Mouse (Mus musculus): ENCODE data around the gene Gm8773.

Gene Gm8773

DNA sequence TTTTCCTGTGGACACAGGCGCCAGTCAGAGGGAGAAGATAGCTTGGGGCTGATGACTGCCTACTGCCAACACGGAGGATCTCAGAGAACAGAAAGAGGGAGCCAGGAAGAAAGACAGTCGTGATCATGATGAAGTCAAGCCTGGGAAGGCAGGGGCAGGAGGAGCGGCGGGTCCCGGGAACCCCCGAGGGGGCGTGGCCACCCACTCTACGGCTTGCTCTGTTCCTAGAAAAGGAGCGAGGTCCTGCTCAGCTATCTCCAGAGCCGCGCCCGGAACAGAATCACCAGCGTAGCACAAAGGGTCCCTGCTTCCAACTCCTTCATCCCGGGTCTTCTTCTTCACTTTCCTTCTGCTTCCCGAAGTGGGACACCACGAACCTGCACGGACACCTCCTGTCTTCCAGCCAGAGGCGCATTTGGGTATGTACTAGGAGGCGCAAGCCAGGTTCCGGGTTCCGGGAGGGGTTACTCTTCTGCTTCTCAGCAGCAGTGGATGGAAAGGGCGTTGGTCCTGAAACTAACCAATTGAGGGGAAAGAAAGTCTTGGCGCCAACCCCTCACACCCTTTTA is at the start of gene Gm8773:
Gm8773 (plus strand) TSS at position 51 of the 569 bp plus-strand sequence.
- ATAC-seq (ENCODE audit: low TSS enrichment) = peak; percentile 88

DNA sequence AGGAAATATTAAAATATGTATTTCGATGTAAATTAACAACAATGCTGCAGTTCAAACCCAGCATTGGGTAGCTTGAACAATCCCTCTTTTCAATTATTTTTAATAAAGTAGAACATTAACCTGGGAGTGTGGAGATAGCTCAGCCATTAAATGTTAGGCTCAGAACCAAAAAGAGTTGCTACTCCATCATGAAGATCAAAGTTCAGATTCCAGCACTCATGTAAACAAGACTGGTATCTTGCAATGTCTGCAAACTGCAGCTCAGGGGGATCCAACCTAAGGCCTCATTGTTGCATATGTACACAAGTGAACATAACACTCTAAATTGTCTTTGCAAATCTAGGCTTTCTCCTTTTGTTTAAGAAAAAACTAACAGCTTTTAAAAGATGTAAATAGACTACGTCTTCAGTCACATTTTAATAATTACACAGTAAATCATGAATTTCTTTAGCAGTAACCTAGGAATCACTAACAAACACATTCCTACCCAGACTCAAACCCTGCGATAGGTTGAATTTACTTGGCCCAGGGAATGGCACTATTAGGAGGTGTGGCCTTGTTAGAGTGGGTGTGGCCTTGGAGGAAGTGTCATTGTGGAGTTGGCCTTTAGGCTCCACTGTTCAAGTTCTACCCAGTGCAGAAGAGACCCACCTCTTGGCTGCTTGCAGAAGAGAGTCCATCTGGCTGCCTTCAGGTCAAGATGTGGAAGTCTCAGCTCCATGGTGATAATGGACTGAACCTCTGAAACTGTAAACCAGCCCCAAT is 39.8 kb upstream of the Gm8773 start:
- ATAC-seq (ENCODE audit: low TSS enrichment) = no peak

DNA sequence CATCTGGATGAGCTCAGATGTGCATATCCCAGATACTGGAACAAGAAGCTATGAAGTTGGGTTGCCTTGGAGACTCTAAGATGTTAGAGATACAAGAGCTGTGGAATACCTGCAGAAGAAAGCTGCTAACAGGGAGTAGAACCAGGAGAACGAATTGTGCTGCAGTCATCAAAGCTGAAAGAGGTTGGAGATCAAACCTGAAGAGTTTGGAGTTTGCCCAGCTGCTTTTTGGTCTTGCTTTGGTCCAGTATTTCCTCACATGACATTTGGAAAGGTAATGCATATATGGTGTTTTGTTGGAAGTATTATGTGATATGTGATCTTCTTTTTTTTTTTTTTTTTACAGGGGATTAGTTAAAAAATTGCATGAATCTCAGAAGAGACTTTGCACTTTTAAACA is 37.5 kb upstream of the Gm8773 start:
- no peak for ATAC-seq (ENCODE audit: low TSS enrichment)

DNA sequence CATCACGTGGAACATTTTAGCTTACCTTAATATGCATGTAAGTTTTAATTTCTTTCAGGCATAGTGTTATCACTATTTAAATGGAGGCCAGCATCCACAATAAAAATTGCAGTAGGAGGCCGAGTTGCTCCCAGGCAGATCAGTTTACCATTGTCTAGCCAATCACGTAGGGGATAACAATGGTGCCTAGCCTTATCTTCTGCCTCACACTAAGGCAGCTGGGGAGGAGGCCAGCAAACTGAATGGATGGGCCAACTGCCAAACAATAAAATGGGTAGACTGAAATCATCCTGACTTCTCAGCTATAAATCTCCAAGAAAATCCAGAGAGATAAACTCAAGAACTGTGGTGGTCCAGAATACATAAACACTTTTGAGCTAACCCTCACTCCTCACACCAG is 33.8 kb upstream of the Gm8773 start:
- no peak for ATAC-seq (ENCODE audit: low TSS enrichment)

DNA sequence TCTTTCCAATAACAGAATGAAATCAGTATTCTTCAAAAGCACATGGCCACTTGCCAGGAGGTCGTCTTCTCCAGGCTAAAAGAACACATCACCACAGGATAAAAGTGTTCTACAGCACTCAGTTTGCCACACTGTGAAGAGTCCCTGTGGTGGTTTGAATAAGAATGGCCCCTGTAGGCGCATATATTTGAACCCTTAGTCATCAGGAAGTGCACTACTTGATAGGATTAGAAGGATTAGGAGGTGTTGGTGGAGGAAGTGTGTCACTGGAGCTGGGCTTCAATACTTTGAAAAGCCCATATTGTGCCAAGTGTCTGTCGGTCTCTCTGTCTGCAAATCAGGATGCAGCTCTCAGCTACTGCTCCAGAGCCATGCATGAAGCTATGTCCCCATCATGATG is 33.2 kb upstream of the Gm8773 start:
- no peak for ATAC-seq (ENCODE audit: low TSS enrichment)

DNA sequence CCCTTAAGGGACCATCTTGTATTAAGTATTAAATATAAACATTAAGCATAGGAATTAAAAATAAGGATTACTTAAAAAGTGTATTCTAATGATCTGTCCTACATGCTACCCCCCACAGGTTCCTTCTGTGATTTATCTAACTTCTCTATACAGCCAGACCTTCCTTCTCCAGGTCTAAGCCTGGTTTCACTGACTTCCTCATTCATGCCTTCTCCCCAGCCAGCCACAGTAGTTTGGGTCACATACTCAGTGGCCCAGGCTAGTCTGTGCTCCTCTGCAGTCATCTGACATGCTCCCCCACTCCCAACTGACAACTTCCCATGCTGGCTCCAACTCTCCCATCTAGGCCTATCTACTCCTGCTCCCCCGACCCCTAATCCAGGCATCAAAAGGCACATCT is 22.5 kb upstream of the Gm8773 start:
- no peak for ATAC-seq (ENCODE audit: low TSS enrichment)

DNA sequence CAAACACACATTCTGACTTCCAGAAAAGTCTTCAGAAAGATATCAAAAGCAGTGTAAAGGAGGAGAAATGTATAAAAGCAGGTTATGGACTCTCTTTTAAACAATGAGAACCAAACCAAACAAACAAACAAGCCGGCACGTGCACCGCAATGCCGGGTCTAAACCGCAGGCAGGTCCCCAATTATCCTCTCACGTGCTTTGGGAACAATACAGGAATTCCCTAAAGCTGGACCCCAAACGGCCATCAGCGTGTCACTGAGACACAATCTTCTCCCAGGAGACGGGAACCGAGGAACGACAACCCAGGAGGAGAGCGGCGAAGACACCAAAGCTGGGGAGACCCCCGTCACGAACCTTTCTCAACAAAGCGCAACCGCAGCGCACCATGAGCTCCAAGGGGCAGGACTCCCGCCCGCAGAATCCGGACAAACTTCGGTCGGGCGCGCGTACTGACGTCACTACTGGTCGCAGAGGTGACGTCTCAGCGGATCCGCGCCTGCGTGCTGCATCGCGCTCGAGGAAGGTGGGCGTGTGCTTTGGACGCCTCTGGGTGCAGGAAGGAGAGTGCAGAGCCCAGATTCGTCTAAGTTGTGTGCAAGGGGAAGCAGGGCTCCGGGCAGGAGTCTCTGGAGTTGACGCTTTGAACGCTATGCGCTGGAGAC is 14.4 kb upstream of the Gm8773 start, which contains the start of gene Gtpbp10:
Gtpbp10 (minus strand) TSS at position 460 of the 662 bp plus-strand sequence.
- peak; percentile 99 for ATAC-seq (ENCODE audit: low TSS enrichment)

DNA sequence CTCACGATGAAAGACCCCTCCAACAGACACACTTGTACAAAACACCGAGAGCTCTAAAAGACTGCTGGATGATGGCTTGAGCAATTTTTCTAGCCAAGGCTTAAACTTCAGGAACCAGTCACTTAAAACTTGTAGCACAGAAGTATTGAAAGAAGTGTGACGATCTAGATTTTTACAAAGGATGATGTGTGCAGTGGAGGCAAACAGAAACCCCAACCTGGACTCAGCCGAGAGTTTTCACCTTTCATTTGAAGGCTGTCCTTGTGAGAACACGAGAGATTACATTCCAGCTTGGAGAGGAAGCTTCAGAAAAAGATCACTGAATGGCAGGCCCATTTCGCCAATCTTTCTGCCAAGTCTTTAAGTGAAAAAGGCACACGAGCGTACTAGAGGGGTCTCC is 13.8 kb upstream of the Gm8773 start:
- ATAC-seq (ENCODE audit: low TSS enrichment) = no peak

DNA sequence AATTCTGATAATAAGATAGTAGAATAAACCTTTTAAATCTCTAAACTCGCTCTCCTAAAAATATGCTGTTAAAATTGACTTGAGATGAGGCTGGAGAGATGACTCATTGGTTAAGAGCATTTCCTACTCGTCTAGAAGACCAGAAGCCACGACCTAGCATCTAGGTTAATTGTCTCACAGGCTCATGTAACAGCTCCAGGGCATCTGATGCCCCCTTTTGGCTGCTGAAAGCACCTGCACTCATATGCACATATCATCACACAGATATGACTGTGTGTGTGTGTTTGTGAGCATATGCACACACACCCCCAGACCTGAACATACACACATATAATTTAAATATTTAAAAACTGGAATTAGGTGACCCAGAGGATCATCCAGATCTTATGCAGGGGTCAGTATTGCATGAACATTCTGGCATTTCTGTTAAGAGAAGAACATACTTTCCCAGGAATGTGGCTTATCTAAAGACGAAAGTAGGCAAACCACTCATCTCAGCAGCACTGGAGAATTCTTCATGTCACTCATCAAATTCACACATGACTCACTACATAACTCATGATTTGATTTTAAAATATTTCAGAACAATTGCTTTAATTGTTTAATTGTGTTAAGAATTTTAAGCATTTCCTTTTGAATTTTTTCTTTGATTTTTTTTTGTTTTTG is 12.4 kb upstream of the Gm8773 start:
- no peak for ATAC-seq (ENCODE audit: low TSS enrichment)

DNA sequence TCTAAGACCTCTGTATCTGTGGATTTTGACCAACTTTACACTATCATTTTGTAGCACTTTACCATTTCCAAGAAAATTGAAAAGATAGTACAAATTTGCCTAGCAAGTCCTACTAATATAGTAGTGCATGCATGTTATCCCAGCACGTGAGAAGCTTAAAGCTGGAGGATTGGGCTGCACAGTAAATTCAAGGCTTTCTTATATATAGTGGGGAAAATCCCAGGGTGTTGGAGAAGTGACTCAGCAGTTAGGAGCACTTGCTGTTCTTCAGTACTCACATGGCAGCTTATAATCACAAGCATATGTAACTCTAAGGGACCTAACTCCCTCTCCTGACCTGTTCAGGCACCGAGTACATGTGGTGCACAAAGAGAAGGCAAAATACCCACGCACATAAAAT is 11.2 kb upstream of the Gm8773 start:
- ATAC-seq (ENCODE audit: low TSS enrichment) = no peak

DNA sequence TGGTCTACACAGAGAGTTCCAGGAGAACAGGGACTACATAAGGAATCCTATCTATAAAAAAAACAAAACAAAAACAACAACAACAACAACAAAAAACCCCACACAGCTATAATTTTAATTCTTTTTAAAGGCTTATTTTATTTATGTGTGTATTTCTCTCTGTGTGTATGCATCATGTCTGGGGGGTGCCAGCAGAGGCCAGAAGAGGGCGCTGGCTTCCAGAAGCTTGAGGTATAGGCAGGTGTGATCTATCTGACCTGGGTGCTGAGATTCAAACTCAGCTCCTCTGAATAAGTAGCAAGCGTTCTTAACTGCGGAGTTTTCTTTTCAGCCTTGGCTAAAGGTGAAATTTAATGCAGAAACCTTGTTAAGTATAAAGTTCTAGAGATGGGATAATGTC is 14.1 kb downstream of the Gm8773 start:
- ATAC-seq (ENCODE audit: low TSS enrichment) = no peak

DNA sequence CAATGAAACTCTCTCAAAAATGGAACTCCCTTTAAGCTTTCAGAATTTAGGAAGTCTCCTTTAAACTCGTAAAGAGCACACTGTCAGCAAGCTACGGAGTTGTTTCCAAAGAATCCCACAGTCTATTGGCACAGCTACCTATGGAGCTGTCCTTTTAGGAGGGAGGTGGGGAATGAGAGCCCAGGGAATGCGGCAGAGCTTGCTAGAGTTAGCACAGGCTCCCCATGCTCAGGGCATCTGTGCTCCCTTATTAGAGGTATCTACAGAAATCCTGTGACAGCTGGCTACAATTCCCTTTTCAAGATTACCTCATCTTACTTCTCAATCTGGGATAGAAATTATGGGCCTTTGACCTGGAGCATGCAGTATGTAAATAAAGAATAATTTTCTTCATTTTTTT is 36.9 kb downstream of the Gm8773 start:
- ATAC-seq (ENCODE audit: low TSS enrichment) = no peak

DNA sequence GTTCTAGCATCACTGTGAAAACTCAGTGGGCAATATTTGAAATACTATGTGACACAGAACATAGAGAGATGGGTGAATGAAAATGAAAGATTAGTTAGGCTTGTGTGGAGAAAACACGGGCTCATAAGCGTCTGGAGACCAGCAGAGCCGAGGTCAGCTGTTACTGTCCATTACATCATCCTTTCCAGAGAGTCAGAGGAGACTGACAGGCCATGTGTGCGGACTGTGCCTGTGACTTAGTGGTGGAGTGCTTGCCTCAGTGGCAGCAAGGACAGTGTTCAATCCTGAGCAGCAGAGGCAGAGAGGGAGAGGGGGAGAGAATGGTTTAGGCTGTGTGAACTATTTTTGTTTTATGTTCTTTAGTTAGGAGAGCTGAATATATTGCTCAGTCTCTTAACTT is 44.7 kb downstream of the Gm8773 start:
- no peak for ATAC-seq (ENCODE audit: low TSS enrichment)

DNA sequence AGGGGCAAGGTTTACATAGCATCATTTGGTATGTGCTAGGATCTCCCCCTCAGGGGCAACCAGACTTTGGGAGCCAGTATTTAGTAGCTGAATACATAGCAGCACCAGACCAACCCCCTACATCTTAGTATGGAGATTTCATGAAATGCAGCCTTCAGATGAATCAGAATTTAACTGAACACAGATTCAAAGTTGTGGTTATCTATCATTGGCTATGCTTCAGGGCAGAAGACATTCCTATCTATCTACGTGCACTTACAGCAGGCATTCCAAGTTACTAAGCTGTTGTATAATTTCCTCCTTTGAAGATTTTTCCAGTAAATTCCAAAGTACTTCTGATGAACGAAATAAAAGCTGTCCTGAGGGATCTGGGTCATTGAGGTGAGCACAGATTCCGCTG is 51.9 kb downstream of the Gm8773 start:
- ATAC-seq (ENCODE audit: low TSS enrichment) = no peak
